Mouse (Mus musculus) lung, adult 18-20 months (tissue): ENCODE data around the gene Golga7b.

ENCODE experiments used
- DNase-seq, 2 experiments: peaks; one replicate each; pipeline ENCODE4 v3.0.0; 2022; ENCODE audit warnings: mixed read lengths in 2 of 2

The Golga7b gene

DNA sequence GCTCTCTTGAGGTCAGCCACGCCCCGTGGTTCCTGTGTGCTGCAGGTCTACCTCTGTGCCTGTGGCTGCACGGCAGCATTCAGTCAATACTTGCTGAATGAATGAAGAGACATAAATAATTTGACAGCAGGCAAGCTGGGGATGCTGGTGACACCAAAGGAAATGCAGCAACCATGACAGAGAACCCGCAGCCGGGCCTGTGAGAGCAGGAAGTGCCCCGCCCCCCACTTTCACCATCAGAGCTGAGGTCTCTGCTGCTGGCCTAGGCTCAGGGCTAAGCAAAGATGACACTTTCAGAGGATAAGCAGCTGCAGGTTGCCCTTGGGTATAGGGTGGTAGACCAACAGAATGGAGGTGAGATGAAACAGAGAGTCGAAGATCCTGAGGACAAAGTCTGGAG is 58.8 kb downstream of the Golga7b start:
- no peak for DNase-seq

DNA sequence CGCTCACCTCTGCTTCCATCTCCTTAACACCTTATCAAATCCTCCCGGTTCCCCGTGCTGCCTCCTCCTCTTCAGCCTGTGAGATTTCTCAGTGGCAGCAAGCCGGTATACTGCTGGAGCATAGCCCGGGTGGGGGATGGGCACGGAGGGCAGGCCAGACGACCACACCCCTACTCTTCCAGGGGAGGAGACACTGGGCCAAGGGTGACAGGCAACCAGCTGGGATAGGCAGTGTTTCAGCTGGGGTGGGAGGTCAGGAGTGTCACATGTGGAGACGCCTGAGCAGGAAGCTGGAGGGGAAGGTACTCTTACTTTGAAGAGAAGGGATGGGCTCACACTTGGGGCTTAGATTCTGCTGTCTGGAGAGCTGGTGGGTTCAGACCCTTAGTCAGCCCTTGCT is 59.6 kb downstream of the Golga7b start:
- DNase-seq = peak in 1 of 2 experiments; percentile 6

DNA sequence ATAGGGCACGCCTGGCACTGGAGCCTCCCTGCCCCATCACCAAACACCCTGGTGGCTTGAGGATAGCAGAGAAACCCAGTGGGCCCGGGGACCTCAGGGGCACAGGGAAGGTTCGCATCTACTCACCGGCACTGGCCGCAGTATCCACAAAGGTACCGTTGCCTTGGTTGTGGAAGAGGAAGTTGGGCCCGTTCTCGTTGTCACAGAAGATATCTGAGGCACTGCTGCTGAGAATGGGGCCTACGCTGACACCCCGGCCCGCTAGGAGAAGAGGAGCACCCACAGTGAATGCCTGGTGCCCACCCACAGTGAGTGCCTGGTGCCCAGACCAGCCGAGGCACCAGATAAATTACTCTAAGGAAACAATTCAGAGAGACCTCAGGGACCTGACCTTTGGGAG is 61.6 kb downstream of the Golga7b start:
- DNase-seq = no peak

GRCm38 (mm10) chr19:42311332-42311731 is 64.0 kb downstream of the Golga7b start:
- no peak for DNase-seq

- no peak for DNase-seq
These were observed 64.8 kb downstream of the Golga7b start for GRCm38 (mm10) chr19:42312191-42312590.

- no peak for DNase-seq
These were observed 67.8 kb downstream of the Golga7b start for GRCm38 (mm10) chr19:42315070-42315679.

DNA sequence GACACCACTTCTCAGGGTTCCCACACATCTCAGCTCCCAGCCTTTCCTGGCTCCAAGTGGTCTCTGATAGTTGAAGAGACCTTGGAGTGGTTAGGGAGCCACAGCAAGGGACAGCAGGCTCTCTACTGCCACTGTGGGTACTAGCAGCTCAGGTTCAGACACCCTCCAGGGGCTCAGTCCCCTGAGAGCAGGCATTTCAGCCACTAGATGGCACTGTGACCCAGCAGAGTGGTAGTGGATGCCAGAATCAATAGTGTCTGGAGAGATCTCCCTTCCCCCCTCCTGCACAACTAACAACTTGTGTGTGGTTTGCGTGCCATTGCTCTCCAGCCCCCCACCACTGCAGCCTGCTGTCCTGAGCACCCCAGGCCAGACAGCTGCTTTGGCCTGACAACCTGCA is 68.5 kb downstream of the Golga7b start:
- DNase-seq = peak; percentile 49 to 63

- peak in 1 of 2 experiments; percentile 12 for DNase-seq
These were observed 69.2 kb downstream of the Golga7b start for GRCm38 (mm10) chr19:42316525-42316924.

- DNase-seq = no peak
These were observed 69.6 kb downstream of the Golga7b start for GRCm38 (mm10) chr19:42316998-42317397.

DNA sequence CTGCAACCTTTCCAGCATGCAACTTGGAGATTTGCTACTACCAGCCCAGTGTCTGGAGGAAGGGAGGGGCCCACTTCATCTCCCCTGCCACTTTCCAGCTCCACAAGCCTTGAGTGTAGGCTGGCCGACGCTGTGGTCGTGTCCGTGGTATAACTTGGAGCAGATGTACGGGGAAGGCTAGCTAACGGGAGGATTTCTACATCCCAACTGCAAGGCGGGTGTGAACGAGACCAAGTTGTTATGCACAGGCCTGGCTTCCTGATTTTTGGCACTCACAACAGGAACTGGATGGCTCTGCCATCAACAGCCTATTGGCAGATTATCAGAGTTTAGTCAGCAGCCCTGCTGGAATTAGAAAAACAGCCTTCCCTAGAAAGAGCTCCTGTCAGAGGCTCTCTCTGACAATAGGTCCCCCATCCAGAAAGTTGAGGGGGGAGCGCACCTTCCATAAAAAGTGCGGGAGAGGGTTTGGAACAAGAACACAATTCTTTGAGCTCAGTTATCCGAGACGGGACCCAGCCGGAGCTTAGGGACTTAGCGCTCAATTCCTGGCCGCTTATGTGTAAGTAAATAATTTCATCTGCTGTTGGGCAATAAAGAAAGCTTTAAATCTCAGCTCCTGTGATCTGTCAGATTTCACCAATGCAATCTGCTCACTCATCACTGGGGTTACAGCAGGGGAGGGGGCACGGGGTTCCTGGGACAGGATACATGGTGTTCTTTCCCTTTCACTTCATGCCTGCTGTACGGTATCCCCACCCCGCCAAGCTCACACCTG is 70.5 kb downstream of the Golga7b start:
- peak in 1 of 2 experiments; percentile 8 for DNase-seq
